Mouse (Mus musculus) lung, postnatal 4 days (tissue): ENCODE measurements around the gene Hpd.

Source experiments
- DNase-seq, 2 experiments: peaks; one replicate each; pipeline ENCODE4 v3.0.0; 2021

The Hpd gene

GRCm38 (mm10) chr5:123185966-123186365 lies 3.4 kb upstream of the Hpd start:
- DNase-seq, result no peak

GRCm38 (mm10) chr5:123181536-123181935 lies 991 bp downstream of the Hpd start:
- DNase-seq, result no peak

- DNase-seq, result no peak
Measured at GRCm38 (mm10) chr5:123180390-123180789, 2.1 kb downstream of the Hpd start.

GRCm38 (mm10) chr5:123178792-123179191 lies 3.7 kb downstream of the Hpd start:
- DNase-seq, result no peak

- DNase-seq, result peak; percentile 87 to 91
Measured at GRCm38 (mm10) chr5:123171646-123172350, 10.7 kb downstream of the Hpd start.

- no peak for DNase-seq
Measured at GRCm38 (mm10) chr5:123170365-123170764, 12.2 kb downstream of the Hpd start.

- no peak for DNase-seq
Measured at GRCm38 (mm10) chr5:123169284-123169683, 13.2 kb downstream of the Hpd start, which contains the start of gene Psmd9. Psmd9 (plus strand) TSS chr5:123169413.

- no peak for DNase-seq
Measured at GRCm38 (mm10) chr5:123167591-123167990, 14.9 kb downstream of the Hpd start.

GRCm38 (mm10) chr5:123166437-123166836 lies 16.1 kb downstream of the Hpd start:
- DNase-seq, result no peak

GRCm38 (mm10) chr5:123162942-123163341 lies 19.6 kb downstream of the Hpd start:
- no peak for DNase-seq

- no peak for DNase-seq
Measured at GRCm38 (mm10) chr5:123160341-123160740, 22.2 kb downstream of the Hpd start.

GRCm38 (mm10) chr5:123159866-123160265 lies 22.7 kb downstream of the Hpd start:
- DNase-seq, result no peak

GRCm38 (mm10) chr5:123159446-123159845 lies 23.1 kb downstream of the Hpd start:
- no peak for DNase-seq

GRCm38 (mm10) chr5:123157972-123158371 lies 24.6 kb downstream of the Hpd start:
- no peak for DNase-seq

GRCm38 (mm10) chr5:123156763-123157162 lies 25.8 kb downstream of the Hpd start:
- no peak for DNase-seq

GRCm38 (mm10) chr5:123155425-123155824 lies 27.1 kb downstream of the Hpd start:
- peak; percentile 75 to 83 for DNase-seq

GRCm38 (mm10) chr5:123152901-123153300 lies 29.6 kb downstream of the Hpd start:
- no peak for DNase-seq

- no peak for DNase-seq
Measured at GRCm38 (mm10) chr5:123151707-123152362, 30.7 kb downstream of the Hpd start.

- peak; percentile 73 to 76 for DNase-seq
Measured at GRCm38 (mm10) chr5:123151077-123151476, 31.4 kb downstream of the Hpd start.

- DNase-seq, result peak; percentile 46 to 48
Measured at GRCm38 (mm10) chr5:123150641-123151040, 31.9 kb downstream of the Hpd start.

- peak; percentile 91 to 92 for DNase-seq
Measured at GRCm38 (mm10) chr5:123149451-123150400, 32.8 kb downstream of the Hpd start.

- peak in 1 of 2 experiments; percentile 31 for DNase-seq
Measured at GRCm38 (mm10) chr5:123148073-123148722, 34.3 kb downstream of the Hpd start.

GRCm38 (mm10) chr5:123147569-123147968 lies 35.0 kb downstream of the Hpd start:
- no peak for DNase-seq
